In genomic region chr14:9555807-9556206, GRCm38 (mm10) we compare ENCODE assay signal across 13 mouse cellular contexts.
DNase-seq lines count a peak whose midpoint lies in the region; ATAC-seq and TF ChIP-seq lines count a peak whose summit lies in the region.
"Had no signal": no experiment of that assay in that cellular context is flagged by ENCODE, and none has a peak within 500 bp of the region (broad histone marks: within the 10 kb centered on the region; RNA-seq: fewer than 3 reads in every experiment).

No protein-coding gene starts in this region.

- H3K9ac ChIP-seq in forebrain, postnatal 0 days = no peak overlapping the region
- H3K9ac ChIP-seq: heart, embryonic 13.5 days had no signal

- no peaks in the 10 kb centered on the region for H3K9me3 ChIP-seq in forebrain, postnatal 0 days (ENCODE audit: low read length)
- H3K9me3 ChIP-seq: heart, embryonic 13.5 days had no signal

- no peak for TF ChIP-seq CTCF in bone marrow macrophage, adult 2 months (IDR thresholded peaks at IDR 0.05; ENCODE audit: low read depth, low read length)
- no peak for TF ChIP-seq CTCF in forebrain, postnatal 0 days (IDR thresholded peaks at IDR 0.05; ENCODE audit: low read depth)

- WGBS in forebrain, postnatal 0 days = 32% methylated on average over 6 of the region's 6 CpGs

- H3K27me3 ChIP-seq in forebrain, postnatal 0 days (ENCODE audit: insufficient read depth, low read length) = no peaks in the 10 kb centered on the region
- H3K27me3 ChIP-seq: heart, embryonic 13.5 days had no signal

- no peak overlapping the region for H3K4me3 ChIP-seq in bone marrow macrophage, adult 2 months (ENCODE audit: insufficient read depth, low read length)
- no peak overlapping the region for H3K4me3 ChIP-seq in forebrain, postnatal 0 days (ENCODE audit: low read depth, low read length)
- H3K4me3 ChIP-seq: heart, embryonic 13.5 days had no signal

- no peak for TF ChIP-seq POLR2A in bone marrow macrophage, adult 2 months (IDR thresholded peaks at IDR 0.05; ENCODE audit: borderline replicate concordance, low read depth, low read length)

- no peak overlapping the region for H3K4me2 ChIP-seq in forebrain, postnatal 0 days (ENCODE audit: low read depth)
- H3K4me2 ChIP-seq: heart, embryonic 13.5 days had no signal

- peaks cover 12% of the 10 kb centered on the region for H3K4me1 ChIP-seq in bone marrow macrophage, adult 2 months (ENCODE audit: control insufficient read depth, insufficient read depth, low read length)
- H3K4me1 ChIP-seq in forebrain, postnatal 0 days (ENCODE audit: insufficient read depth) = no peaks in the 10 kb centered on the region

- H3K27ac ChIP-seq in bone marrow macrophage, adult 2 months (ENCODE audit: insufficient read depth, low read depth, low read length) = peak overlapping the region; percentile 31
- no peak overlapping the region for H3K27ac ChIP-seq in forebrain, postnatal 0 days (ENCODE audit: low read depth, low read length)
- H3K27ac ChIP-seq: heart, embryonic 13.5 days had no signal

- peak; percentile 53; the same call in 1 of the 2 replicates for ATAC-seq in frontal cortex, adult (ENCODE audit: low TSS enrichment)
- no peak for ATAC-seq in forebrain, postnatal 0 days

- no peaks in the 10 kb centered on the region for H3K36me3 ChIP-seq in forebrain, postnatal 0 days (ENCODE audit: insufficient read depth)
- H3K36me3 ChIP-seq: heart, embryonic 13.5 days had no signal

- DNase-seq in frontal cortex, postnatal 10 days (ENCODE audit: low spot score in 2 of 2) = no peak
- DNase-seq in kidney, postnatal 4 days = peak; percentile 6 to 13
- DNase-seq in kidney, adult 8-10 months = no peak
- DNase-seq in forebrain, postnatal 0 days = peak; percentile 7
- DNase-seq in urinary bladder, postnatal 14 days (ENCODE audit: low spot score) = no peak
- DNase-seq in urinary bladder, postnatal 36 days (ENCODE audit: low spot score in 2 of 2) = no peak
- DNase-seq: adrenal gland, adult 8-10 months; cerebellum, adult 18-20 months; lung, adult 2 months; thymus, postnatal 14 days had no signal

Comparison
In these comparisons a context has a peak if more than half of its experiments do, and no peak if none do; other contexts are left out.
1. DNase-seq: peak in kidney, postnatal 4 days (2 of 2) and forebrain, postnatal 0 days (single experiment); none in frontal cortex, postnatal 10 days (0 of 2), kidney, adult 8-10 months (0 of 2), urinary bladder, postnatal 14 days (single experiment) and urinary bladder, postnatal 36 days (0 of 2).